Mouse (Mus musculus) kidney, postnatal 36 days (tissue): ENCODE measurements at regions not wholly inside any gene's neighbourhood (a gene's known extent, or its start where the extent isn't known, plus 50 kb on each side); places are given as distances from the start of the nearest gene placed in this dataset.

Experiments used
- DNase-seq, 2 experiments: peaks; one replicate each; pipeline ENCODE4 v3.0.0; 2021 to 2022; ENCODE audit warnings: mixed read lengths in 2 of 2

- DNase-seq: no peak
These were observed 250.8 kb downstream of the Rab38 start for GRCm38 (mm10) chr7:88680849-88681248.

- peak in 1 of 2 experiments; percentile 3 for DNase-seq
These were observed 291.0 kb downstream of the Rab38 start for GRCm38 (mm10) chr7:88721031-88721430.

GRCm38 (mm10) chr7:88734506-88734905 is 304.4 kb downstream of the Rab38 start:
- DNase-seq: no peak

- DNase-seq: no peak
These were observed 305.7 kb downstream of the Rab38 start for GRCm38 (mm10) chr7:88735768-88736167.

GRCm38 (mm10) chr7:88777371-88777770 is 347.3 kb downstream of the Rab38 start:
- no peak for DNase-seq

- DNase-seq: no peak
These were observed 352.8 kb downstream of the Rab38 start for GRCm38 (mm10) chr7:88782906-88783305.

GRCm38 (mm10) chr7:88808175-88808574 is 378.1 kb downstream of the Rab38 start:
- no peak for DNase-seq

GRCm38 (mm10) chr7:88810170-88810569 is 380.1 kb downstream of the Rab38 start:
- DNase-seq: no peak

- no peak for DNase-seq
These were observed 390.1 kb downstream of the Rab38 start for GRCm38 (mm10) chr7:88820204-88820603.

- no peak for DNase-seq
These were observed 396.4 kb downstream of the Rab38 start for GRCm38 (mm10) chr7:88826498-88826897.

GRCm38 (mm10) chr7:88847946-88848524 is 418.0 kb downstream of the Rab38 start:
- no peak for DNase-seq
